Mouse (Mus musculus): ENCODE measurements around the gene Ago4.

- TF ChIP-seq POLR2A (IDR thresholded peaks at IDR 0.05; ENCODE audit: extremely low read depth, insufficient read depth, low read length) (no peak), CTCF (IDR thresholded peaks at IDR 0.05; ENCODE audit: low read depth, low read length) (no peak)
These were observed 36.3 kb downstream of the Ago4 start for GRCm38 (mm10) chr4:126496963-126497362.
